In the genomic region with DNA sequence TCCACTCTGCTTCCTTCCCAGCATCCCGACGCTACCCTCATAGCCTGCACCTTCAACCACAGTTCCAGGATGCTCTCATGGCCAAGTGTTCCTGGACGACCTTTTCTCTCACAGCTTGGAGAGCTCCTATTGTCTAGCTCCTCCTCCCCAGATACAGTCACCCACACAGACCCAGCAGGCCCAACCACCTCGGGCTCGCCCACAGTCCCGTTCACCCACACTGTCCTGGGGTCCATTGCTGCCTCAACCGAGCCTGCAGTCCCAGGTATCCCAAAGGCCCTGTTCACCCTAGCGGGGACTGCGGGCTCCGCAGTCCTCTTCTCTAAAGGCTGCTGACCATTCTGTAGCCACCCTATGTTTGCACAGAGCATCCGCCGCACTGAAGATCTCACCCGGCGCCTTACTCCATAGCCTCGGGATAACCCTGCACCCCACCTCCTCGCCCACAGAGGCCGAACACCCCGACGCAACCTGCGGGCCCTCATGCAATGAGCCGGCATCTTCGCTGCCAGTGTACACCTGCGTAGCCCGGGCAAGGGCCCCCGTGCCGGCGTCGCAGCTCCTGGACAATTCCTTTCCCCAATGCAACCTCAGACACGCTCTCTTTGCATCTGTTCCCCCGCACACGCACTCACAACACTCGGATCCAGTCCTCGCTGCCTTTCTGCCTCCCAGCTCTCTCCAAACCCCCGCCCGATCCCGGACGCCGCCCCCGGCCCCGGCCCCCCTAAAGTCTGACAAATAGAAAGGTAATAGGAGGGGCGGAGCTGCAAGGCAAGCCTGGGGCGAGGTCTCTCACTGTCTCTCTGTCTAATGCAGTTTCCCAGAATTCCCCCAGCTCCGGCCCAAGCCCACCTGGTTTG, we compare ENCODE assay signal across 7 mouse cellular contexts. TPM values are rescaled to one million over a fixed set of nuclear protein-coding genes. Genes with fewer than 3 reads are reported as not detected.
DNase-seq lines count a peak whose midpoint lies in the region; ATAC-seq and TF ChIP-seq lines count a peak whose summit lies in the region.

TSS of gene Gm43951 (minus strand) at position 500 of the 863 bp plus-strand sequence.

- H3K27me3 ChIP-seq in kidney, postnatal 0 days (ENCODE audit: insufficient read depth, low read length), result no peaks in the 10 kb centered on the region
- no peaks in the 10 kb centered on the region for H3K27me3 ChIP-seq in liver, postnatal 0 days (ENCODE audit: insufficient read depth, low read length)

- H3K4me3 ChIP-seq in kidney, postnatal 0 days (replicated peaks; ENCODE audit: low read depth, low read length), result peak within 1 kb of the TSS; percentile 92
- peak within 1 kb of the TSS; percentile 74 for H3K4me3 ChIP-seq in liver, postnatal 0 days (ENCODE audit: low read depth, low read length)

- 0 out of 2 replicates have a peak, but pooled peaks cover 10% of the 10 kb centered on the region for H3K4me1 ChIP-seq in kidney, postnatal 0 days (replicated peaks; ENCODE audit: insufficient read depth, low read length)
- H3K4me1 ChIP-seq in liver, postnatal 0 days (ENCODE audit: insufficient read depth), result peaks cover 10% of the 10 kb centered on the region

- TF ChIP-seq CTCF in kidney, postnatal 0 days (IDR thresholded peaks at IDR 0.05; ENCODE audit: low read depth), result peak; percentile 48
- TF ChIP-seq CTCF in liver, postnatal 0 days (IDR thresholded peaks at IDR 0.05; ENCODE audit: low read depth), result peak; percentile 21; the same call in 1 of the 2 replicates

- H3K9ac ChIP-seq in kidney, postnatal 0 days (ENCODE audit: low read depth, low read length), result peak within 1 kb of the TSS; percentile 81
- peak within 1 kb of the TSS; percentile 80 for H3K9ac ChIP-seq in liver, postnatal 0 days (replicated peaks)

- peak within 1 kb of the TSS; percentile 73 for H3K27ac ChIP-seq in kidney, postnatal 0 days
- H3K27ac ChIP-seq in liver, postnatal 0 days (ENCODE audit: low read depth), result peak within 1 kb of the TSS; percentile 58; the same call in 1 of the 2 replicates

- peak within 1 kb of the TSS; percentile 91 for H3K4me2 ChIP-seq in kidney, postnatal 0 days (ENCODE audit: low read length)
- peak within 1 kb of the TSS; percentile 94 for H3K4me2 ChIP-seq in liver, postnatal 0 days (ENCODE audit: low read depth, low read length)

- H3K36me3 ChIP-seq in kidney, postnatal 0 days (ENCODE audit: insufficient read depth, low read length), result peaks cover 8% of the 10 kb centered on the region; the same call in 1 of the 2 replicates
- H3K36me3 ChIP-seq in liver, postnatal 0 days (replicated peaks; ENCODE audit: insufficient read depth, low read length), result peaks cover 16% of the 10 kb centered on the region; the same call in 1 of the 2 replicates

- under 1% methylated on average over 43 of the region's 43 CpGs for WGBS in kidney, postnatal 0 days
- under 1% methylated on average over 43 of the region's 43 CpGs for WGBS in liver, postnatal 0 days (ENCODE audit: insufficient replicate concordance)

- H3K9me3 ChIP-seq in kidney, postnatal 0 days (replicated peaks; ENCODE audit: low read length), result no peaks in the 10 kb centered on the region
- no peaks in the 10 kb centered on the region for H3K9me3 ChIP-seq in liver, postnatal 0 days (ENCODE audit: low read length)

- ATAC-seq in kidney, postnatal 0 days (replicated peaks; ENCODE audit: low FRiP score, low read depth), result peak; percentile 63
- peak; percentile 16 for ATAC-seq in liver, postnatal 0 days

- no peak for TF ChIP-seq EP300 in liver, postnatal 0 days (IDR thresholded peaks at IDR 0.05; ENCODE audit: low read depth)

- peak; percentile 58 for DNase-seq in 3T3-L1 (ENCODE audit: low read depth, low spot score)
- DNase-seq in A20 (ENCODE audit: low read depth, low spot score), result peak; percentile 49
- peak; percentile 31 for DNase-seq in cerebellum, adult 8-10 months
- peak; percentile 28 for DNase-seq in forelimb bud, embryonic 11.5 days (ENCODE audit: low read depth, low spot score)
- peak; percentile 63 for DNase-seq in kidney, postnatal 0 days (ENCODE audit: low spot score)
- DNase-seq in liver, postnatal 0 days, result peak; percentile 35
- DNase-seq in retina, embryonic 14.5 days (ENCODE audit: low spot score), result peak; percentile 58

RNA-seq across cellular contexts. Expression of gene Gm43951, which starts in this region (rescaled TPM):
- 0.05 and 0.10 TPM in 2 replicates for polyA plus RNA-seq in kidney, postnatal 0 days (2015; fragmentation: Nextera tagmentation; extraction: Ambion mirVana)
- not detected in 2 replicates for polyA plus RNA-seq in liver, postnatal 0 days (2015; fragmentation: Nextera tagmentation; extraction: Ambion mirVana)

Comparison
In these comparisons a context has a peak if more than half of its experiments do, and no peak if none do; other contexts are left out.
1. Peak in every context shown above with its lines: DNase-seq, ATAC-seq, H3K4me3 ChIP-seq and H3K27ac ChIP-seq.
2. Peak in DNase-seq, ATAC-seq, H3K4me3 ChIP-seq, H3K27ac ChIP-seq, H3K9ac ChIP-seq and H3K4me2 ChIP-seq in kidney, postnatal 0 days; RNA of the gene not detected or under 1 TPM.
3. Peak in DNase-seq, ATAC-seq, H3K4me3 ChIP-seq, H3K27ac ChIP-seq, H3K9ac ChIP-seq and H3K4me2 ChIP-seq in liver, postnatal 0 days; RNA of the gene not detected or under 1 TPM.